Mouse (Mus musculus) myocyte (in vitro differentiated cells): ENCODE data around the gene Cmtm3. TPM values are rescaled to one million over a fixed set of nuclear protein-coding genes. Genes with fewer than 3 reads are reported as not detected.

ENCODE experiments used
- H3K27me3 ChIP-seq: one replicate; pipeline ENCODE4 v1.6.1; 2011; ENCODE audit not compliant: control insufficient read depth, insufficient read depth, insufficient read length
- H3K36me3 ChIP-seq: one replicate; pipeline ENCODE4 v1.6.1; 2011; ENCODE audit not compliant: control insufficient read depth, insufficient read depth
- H3K4me2 ChIP-seq: one replicate; pipeline ENCODE4 v1.6.1; 2011; ENCODE audit warnings: low read depth, control low read depth
- H3K4me3 ChIP-seq: one replicate; pipeline ENCODE4 v1.5.1; 2011; ENCODE audit warnings: mild to moderate bottlenecking, control low read depth, moderate library complexity
- H3K79me2 ChIP-seq: one replicate; pipeline ENCODE4 v1.6.1; 2011; ENCODE audit not compliant: control insufficient read depth, insufficient read depth
- H3ac ChIP-seq: one replicate; pipeline ENCODE4 v1.6.1; 2011; ENCODE audit not compliant: control insufficient read depth, insufficient read length
- CEBPB ChIP-seq: IDR thresholded peaks from 2 replicates; pipeline ENCODE4 v1.6.1; 2011; ENCODE audit warnings: mild to moderate bottlenecking, moderate library complexity; ENCODE audit not compliant: poor library complexity, insufficient read depth, severe bottlenecking
- E2F4 ChIP-seq: IDR thresholded peaks from one replicate; pipeline ENCODE4 v1.6.1; 2011; ENCODE audit warnings: mild to moderate bottlenecking, control low read depth, moderate library complexity; ENCODE audit not compliant: insufficient read depth
- MAX ChIP-seq: IDR thresholded peaks from one replicate; pipeline ENCODE4 v1.6.1; 2011; ENCODE audit warnings: low read depth, mild to moderate bottlenecking, control low read depth
- MYOD1 ChIP-seq, 3 experiments: IDR thresholded peaks; one replicate each; pipeline ENCODE4 v1.6.1; 2011; ENCODE audit warnings: control low read depth in 2 of 3, low read depth in 2 of 3, mild to moderate bottlenecking in 2 of 3, moderate library complexity in 1 of 3; ENCODE audit not compliant: insufficient read length in 2 of 3, control insufficient read depth in 1 of 3
- MYOG ChIP-seq, 3 experiments: IDR thresholded peaks; one replicate each; pipeline ENCODE4 v1.6.1; 2011; ENCODE audit warnings: control low read depth in 2 of 3, low read depth in 2 of 3, mild to moderate bottlenecking in 2 of 3; ENCODE audit not compliant: insufficient read length in 2 of 3, control insufficient read depth in 1 of 3, insufficient read depth in 1 of 3
- POLR2A ChIP-seq: IDR thresholded peaks from one replicate; pipeline ENCODE4 v1.6.1; 2011; ENCODE audit warnings: low read depth, mild to moderate bottlenecking, control low read depth, moderate library complexity; ENCODE audit not compliant: insufficient read length
- POLR2AphosphoS2 ChIP-seq: IDR thresholded peaks from one replicate; pipeline ENCODE4 v1.6.1; 2011; ENCODE audit warnings: low read depth, control low read depth; ENCODE audit not compliant: insufficient read length
- REST ChIP-seq: IDR thresholded peaks from one replicate; pipeline ENCODE4 v1.6.1; 2011; ENCODE audit warnings: mild to moderate bottlenecking, control low read depth, moderate library complexity; ENCODE audit not compliant: insufficient read depth, insufficient read length
- SRF ChIP-seq: IDR thresholded peaks from one replicate; pipeline ENCODE4 v1.6.1; 2011; ENCODE audit warnings: low read depth; ENCODE audit not compliant: control insufficient read depth, insufficient read length
- TCF12 ChIP-seq: IDR thresholded peaks from one replicate; pipeline ENCODE4 v1.6.1; 2011; ENCODE audit warnings: mild to moderate bottlenecking, control low read depth; ENCODE audit not compliant: poor library complexity, insufficient read depth, severe bottlenecking
- TCF3 ChIP-seq: IDR thresholded peaks from one replicate; pipeline ENCODE4 v1.6.1; 2011; ENCODE audit warnings: low read depth, control low read depth; ENCODE audit not compliant: insufficient read length
- USF1 ChIP-seq: IDR thresholded peaks from one replicate; pipeline ENCODE4 v1.6.1; 2011; ENCODE audit warnings: low read depth, mild to moderate bottlenecking, control low read depth, moderate library complexity
- polyA plus RNA-seq: library from polyadenylated mRNA; unstranded; fragments of >200 nt; fragmentation: generic; extraction: Trizol; gene quantifications from one replicate; pipeline ENCODE4 v1.2.1, GENCODE M21; 2012; ENCODE audit warnings: missing spikeins

Cmtm3 gene
- polyA plus RNA-seq, 1 experiment, result 28.6 TPM

GRCm38 (mm10) chr8:104348971-104349370 is 9.8 kb downstream of the Cmtm3 start:
- Histone ChIP-seq H3ac (no peak overlapping the region), H3K27me3 (no peaks in the 10 kb centered on the region), H3K79me2 (no peaks in the 10 kb centered on the region), H3K36me3 (no peaks in the 10 kb centered on the region), H3K4me2 (no peak overlapping the region), H3K4me3 (no peak overlapping the region)
- TF ChIP-seq MYOD1 (IDR thresholded peaks at IDR 0.05; ENCODE audit: control insufficient read depth in 1 of 3, insufficient read length in 2 of 3, low read depth in 2 of 3), result no peak
- TF ChIP-seq POLR2AphosphoS2, result no peak
- TF ChIP-seq E2F4, result no peak
- no peak for TF ChIP-seq MYOG (IDR thresholded peaks at IDR 0.05; ENCODE audit: control insufficient read depth in 1 of 3, insufficient read depth in 1 of 3, insufficient read length in 2 of 3, low read depth in 2 of 3)
- TF ChIP-seq CEBPB, result no peak
- no peak for TF ChIP-seq REST
- no peak for TF ChIP-seq TCF3
- TF ChIP-seq MAX, result no peak
- no peak for TF ChIP-seq SRF
- TF ChIP-seq USF1, result no peak
- no peak for TF ChIP-seq TCF12
- TF ChIP-seq POLR2A, result no peak

GRCm38 (mm10) chr8:104350047-104350446 is 10.8 kb downstream of the Cmtm3 start:
- no peak overlapping the region for H3K4me2 ChIP-seq
- TF ChIP-seq MYOD1 (IDR thresholded peaks at IDR 0.05; ENCODE audit: control insufficient read depth in 1 of 3, insufficient read length in 2 of 3, low read depth in 2 of 3) (no peak), CEBPB (no peak), USF1 (no peak), MAX (no peak), MYOG (IDR thresholded peaks at IDR 0.05; ENCODE audit: control insufficient read depth in 1 of 3, insufficient read depth in 1 of 3, insufficient read length in 2 of 3, low read depth in 2 of 3) (no peak), SRF (no peak), TCF3 (no peak), POLR2A (no peak), POLR2AphosphoS2 (no peak), TCF12 (no peak), E2F4 (no peak), REST (no peak)
- H3ac ChIP-seq, result no peak overlapping the region
- no peaks in the 10 kb centered on the region for H3K27me3 ChIP-seq
- no peaks in the 10 kb centered on the region for H3K36me3 ChIP-seq
- H3K79me2 ChIP-seq, result no peaks in the 10 kb centered on the region
- no peak overlapping the region for H3K4me3 ChIP-seq

GRCm38 (mm10) chr8:104353186-104353585 is 14.0 kb downstream of the Cmtm3 start:
- Histone ChIP-seq H3K36me3 (no peaks in the 10 kb centered on the region), H3K79me2 (no peaks in the 10 kb centered on the region), H3K4me2 (no peak overlapping the region), H3K4me3 (no peak overlapping the region), H3K27me3 (no peaks in the 10 kb centered on the region), H3ac (no peak overlapping the region)
- no peak for TF ChIP-seq REST
- no peak for TF ChIP-seq SRF
- TF ChIP-seq TCF12, result no peak
- no peak for TF ChIP-seq CEBPB
- TF ChIP-seq POLR2A, result no peak
- no peak for TF ChIP-seq POLR2AphosphoS2
- no peak for TF ChIP-seq MYOD1 (IDR thresholded peaks at IDR 0.05; ENCODE audit: control insufficient read depth in 1 of 3, insufficient read length in 2 of 3, low read depth in 2 of 3)
- TF ChIP-seq TCF3, result no peak
- no peak for TF ChIP-seq USF1
- no peak for TF ChIP-seq MYOG (IDR thresholded peaks at IDR 0.05; ENCODE audit: control insufficient read depth in 1 of 3, insufficient read depth in 1 of 3, insufficient read length in 2 of 3, low read depth in 2 of 3)
- TF ChIP-seq MAX, result no peak
- TF ChIP-seq E2F4, result no peak

GRCm38 (mm10) chr8:104354504-104354903 is 15.3 kb downstream of the Cmtm3 start:
- TF ChIP-seq TCF3 (no peak), POLR2A (no peak), MYOG (IDR thresholded peaks at IDR 0.05; ENCODE audit: control insufficient read depth in 1 of 3, insufficient read depth in 1 of 3, insufficient read length in 2 of 3, low read depth in 2 of 3) (no peak), TCF12 (no peak), E2F4 (no peak)
- no peak overlapping the region for H3K4me2 ChIP-seq
- no peak overlapping the region for H3K4me3 ChIP-seq
- H3K79me2 ChIP-seq, result peaks cover 3% of the 10 kb centered on the region
- no peaks in the 10 kb centered on the region for H3K36me3 ChIP-seq
- no peaks in the 10 kb centered on the region for H3K27me3 ChIP-seq
- no peak overlapping the region for H3ac ChIP-seq

GRCm38 (mm10) chr8:104358637-104359036 is 19.4 kb downstream of the Cmtm3 start:
- no peak overlapping the region for H3K4me2 ChIP-seq
- no peaks in the 10 kb centered on the region for H3K27me3 ChIP-seq
- no peaks in the 10 kb centered on the region for H3K36me3 ChIP-seq
- TF ChIP-seq USF1, result no peak
- no peak for TF ChIP-seq E2F4
- TF ChIP-seq POLR2AphosphoS2, result no peak
- TF ChIP-seq MYOG (IDR thresholded peaks at IDR 0.05; ENCODE audit: control insufficient read depth in 1 of 3, insufficient read depth in 1 of 3, insufficient read length in 2 of 3, low read depth in 2 of 3), result no peak
- no peak for TF ChIP-seq REST
- no peak for TF ChIP-seq TCF3
- TF ChIP-seq TCF12, result no peak
- TF ChIP-seq MYOD1 (IDR thresholded peaks at IDR 0.05; ENCODE audit: control insufficient read depth in 1 of 3, insufficient read length in 2 of 3, low read depth in 2 of 3), result no peak
- TF ChIP-seq MAX, result no peak
- TF ChIP-seq POLR2A, result no peak
- no peak for TF ChIP-seq SRF
- no peak for TF ChIP-seq CEBPB
- no peak overlapping the region for H3ac ChIP-seq
- H3K4me3 ChIP-seq, result no peak overlapping the region
- H3K79me2 ChIP-seq, result peaks cover 3% of the 10 kb centered on the region
